Mouse (Mus musculus) adrenal gland (tissue): ENCODE measurements around the gene Bicc1.

ENCODE experiments used
- intact Hi-C: fragments of 180-260 bp; cut with DNase I; formaldehyde crosslinking; loops from one replicate; pipeline ENCODE4 v1.15.1; 2025

The Bicc1 gene

GRCm38 (mm10) chr10:71160449-71160848 is 949 bp upstream of the Bicc1 start:
- intact Hi-C loops, result no loop called here

GRCm38 (mm10) chr10:71158940-71159675 is 392 bp downstream of the Bicc1 start:
- intact Hi-C loops, result no loop called here

GRCm38 (mm10) chr10:71156569-71156968 is 2.9 kb downstream of the Bicc1 start:
- intact Hi-C loops, result no loop called here

- intact Hi-C loops, result no loop called here
These were observed 5.9 kb downstream of the Bicc1 start for GRCm38 (mm10) chr10:71153610-71154009.

- intact Hi-C loops, result no loop called here
These were observed 6.4 kb downstream of the Bicc1 start for GRCm38 (mm10) chr10:71153138-71153537.

- intact Hi-C loops, result no loop called here
These were observed 9.0 kb downstream of the Bicc1 start for GRCm38 (mm10) chr10:71150486-71150885.

GRCm38 (mm10) chr10:71148951-71149603 is 10.4 kb downstream of the Bicc1 start:
- intact Hi-C loops, result no loop called here

GRCm38 (mm10) chr10:71148226-71148625 is 11.3 kb downstream of the Bicc1 start:
- intact Hi-C loops, result no loop called here

- intact Hi-C loops, result no loop called here
These were observed 12.6 kb downstream of the Bicc1 start for GRCm38 (mm10) chr10:71146681-71147615.

- intact Hi-C loops, result no loop called here
These were observed 13.7 kb downstream of the Bicc1 start for GRCm38 (mm10) chr10:71145801-71146200.

GRCm38 (mm10) chr10:71144191-71144590 is 15.3 kb downstream of the Bicc1 start:
- intact Hi-C loops, result no loop called here

- intact Hi-C loops, result no loop called here
These were observed 16.9 kb downstream of the Bicc1 start for GRCm38 (mm10) chr10:71142568-71142967.

- intact Hi-C loops, result no loop called here
These were observed 19.1 kb downstream of the Bicc1 start for GRCm38 (mm10) chr10:71140281-71140845.

- intact Hi-C loops, result no loop called here
These were observed 20.7 kb downstream of the Bicc1 start for GRCm38 (mm10) chr10:71138852-71139197.

- intact Hi-C loops, result no loop called here
These were observed 21.2 kb downstream of the Bicc1 start for GRCm38 (mm10) chr10:71138132-71138851.

- intact Hi-C loops, result no loop called here
These were observed 21.9 kb downstream of the Bicc1 start for GRCm38 (mm10) chr10:71137606-71138005.

- intact Hi-C loops, result no loop called here
These were observed 28.2 kb downstream of the Bicc1 start for GRCm38 (mm10) chr10:71131333-71131732.

- intact Hi-C loops, result no loop called here
These were observed 29.2 kb downstream of the Bicc1 start for GRCm38 (mm10) chr10:71130261-71130660.

GRCm38 (mm10) chr10:71127951-71128331 is 31.6 kb downstream of the Bicc1 start:
- intact Hi-C loops, result no loop called here

- intact Hi-C loops, result no loop called here
These were observed 32.1 kb downstream of the Bicc1 start for GRCm38 (mm10) chr10:71127278-71127950.
